Mouse (Mus musculus) stomach, postnatal 0 days (tissue): ENCODE measurements at regions not wholly inside any gene's neighbourhood (a gene's known extent, or its start where the extent isn't known, plus 50 kb on each side); places are given as distances from the start of the nearest gene placed in this dataset.
A peak's percentile ranks its signal among the peaks of the same experiment; 100 is the strongest.

Source experiments
- ATAC-seq: fragments of 200-750 bp; cut with Nextera tagmentation; 2 replicates; pipeline ENCODE4 v1.8.0; 2017; ENCODE audit not compliant: low FRiP score, low TSS enrichment
- DNase-seq: peaks from one replicate; pipeline ENCODE4 v3.0.0-alpha.2; 2016; ENCODE audit warnings: low spot score
- H3K27ac ChIP-seq: fragments of 300-500 bp; sonication (generic); replicated peaks from 2 replicates; pipeline ENCODE4 v1.5.1; 2014; ENCODE audit warnings: mild to moderate bottlenecking, control low read depth
- H3K27me3 ChIP-seq: fragments of 300-500 bp; sonication (generic); 2 replicates; pipeline ENCODE4 v1.6.1; 2014; ENCODE audit warnings: low read length; ENCODE audit not compliant: control insufficient read depth, insufficient read depth
- H3K36me3 ChIP-seq: fragments of 300-500 bp; sonication (generic); 2 replicates; pipeline ENCODE4 v1.6.1; 2014; ENCODE audit warnings: low read length, mixed read lengths; ENCODE audit not compliant: control insufficient read depth, insufficient read depth
- H3K4me1 ChIP-seq: fragments of 300-500 bp; sonication (generic); replicated peaks from 2 replicates; pipeline ENCODE4 v1.6.1; 2014; ENCODE audit warnings: antibody characterized with exemption; ENCODE audit not compliant: control insufficient read depth, insufficient read depth
- H3K4me2 ChIP-seq: fragments of 300-500 bp; sonication (generic); replicated peaks from 2 replicates; pipeline ENCODE4 v1.6.1; 2014; ENCODE audit warnings: low read depth, mild to moderate bottlenecking, control low read depth, moderate library complexity
- H3K4me3 ChIP-seq: fragments of 300-500 bp; sonication (generic); 2 replicates; pipeline ENCODE4 v1.5.1; 2014; ENCODE audit warnings: low read depth, low read length, control low read depth
- H3K9ac ChIP-seq: fragments of 300-500 bp; sonication (generic); 2 replicates; pipeline ENCODE4 v1.6.1; 2014; ENCODE audit warnings: mild to moderate bottlenecking, low read length, control low read depth, mixed read lengths
- H3K9me3 ChIP-seq: fragments of 300-500 bp; sonication (generic); 2 replicates; pipeline ENCODE4 v1.6.1; 2016; ENCODE audit warnings: low read length; ENCODE audit not compliant: control insufficient read depth
- CTCF ChIP-seq: IDR thresholded peaks from 2 replicates; pipeline ENCODE4 v1.5.1; 2016; ENCODE audit warnings: antibody characterized with exemption, low read depth, mild to moderate bottlenecking, moderate library complexity
- EP300 ChIP-seq: optimal IDR thresholded peaks from 2 replicates; pipeline ENCODE3; 2016; ENCODE audit warnings: antibody characterized with exemption
- WGBS: fragments of 180-500 bp; shearing (Covaris S2); extraction: QIAGEN DNeasy Blood & Tissue Kit; methylation state at CpG from one replicate; pipeline ENCODE4 v1.1.7; 2014; 5-methylcytosine and 5-hydroxymethylcytosine counted together

DNA sequence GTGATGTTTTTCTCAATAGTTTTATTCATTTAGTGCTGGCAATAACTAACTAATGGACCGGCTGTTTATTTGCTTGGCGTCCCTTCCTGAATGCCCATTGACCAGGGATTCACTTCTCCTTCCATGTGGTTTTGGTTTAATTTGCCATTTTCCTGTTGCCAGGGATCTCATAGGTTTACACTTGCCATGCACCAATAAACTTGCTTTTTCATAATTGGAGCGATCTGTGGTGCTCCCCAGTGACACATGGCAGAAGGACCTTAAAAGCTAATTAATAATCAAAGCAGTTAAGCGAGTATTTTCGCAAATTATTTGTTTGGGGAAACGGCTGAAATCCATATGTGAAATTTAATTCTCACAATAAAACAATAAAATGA, 245.2 kb upstream of the Itga1 start:
- 48% methylated on average over 6 of the region's 6 CpGs for WGBS
- peak overlapping the region; percentile 44 for H3K4me2 ChIP-seq
- no peak for TF ChIP-seq CTCF

DNA sequence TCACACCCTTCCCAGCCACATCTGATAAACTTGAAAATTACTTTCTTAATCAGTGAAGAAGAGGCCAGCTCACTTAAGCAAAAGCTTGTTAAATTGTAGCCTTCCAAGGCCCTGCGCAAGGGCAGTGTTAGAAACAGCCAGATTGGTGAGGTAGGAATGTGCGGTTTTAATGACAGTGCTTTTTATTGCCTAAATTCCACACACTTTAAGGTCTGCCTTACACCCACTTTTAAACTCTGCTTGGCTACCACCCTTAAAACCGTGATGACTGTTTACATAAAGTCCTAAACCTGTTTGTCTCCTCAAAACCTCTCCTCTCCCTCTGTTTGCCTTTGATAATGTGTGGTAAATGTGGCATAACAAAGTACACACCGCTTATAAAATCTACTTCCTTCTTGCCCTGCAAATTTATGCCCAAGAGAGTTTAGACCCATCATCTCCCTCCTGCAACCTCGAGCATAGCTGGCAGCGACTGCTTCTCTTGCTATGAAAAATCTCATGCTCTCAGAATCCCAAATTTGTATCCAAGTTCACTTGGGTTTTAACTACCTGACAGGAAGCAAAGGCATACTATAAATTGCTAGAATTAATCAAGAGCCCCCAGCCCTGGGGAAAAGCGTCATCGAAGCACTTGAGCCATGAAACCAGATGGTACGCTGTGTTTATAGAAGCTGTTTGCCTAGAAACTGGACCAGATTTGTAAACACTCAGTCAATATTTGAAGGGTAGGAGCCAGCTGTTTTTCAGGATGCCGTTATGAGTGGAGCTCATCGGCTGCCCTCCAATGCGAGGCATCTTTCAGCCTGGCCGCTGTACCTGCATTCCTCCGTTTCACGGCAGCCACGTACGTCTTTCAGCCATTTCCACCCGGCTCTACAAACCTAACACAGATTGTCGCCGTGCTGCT, 244.6 kb upstream of the Itga1 start:
- no peaks in the 10 kb centered on the region for H3K36me3 ChIP-seq
- TF ChIP-seq EP300 (no peak), CTCF (no peak)
- 16% methylated on average over 20 of the region's 20 CpGs for WGBS

More for the DNA sequence above, 245.2 kb upstream of the Itga1 start:
- ATAC-seq (no peak), DNase-seq (no peak)
- no peaks in the 10 kb centered on the region for H3K4me1 ChIP-seq
- no peak overlapping the region for H3K27ac ChIP-seq
- no peaks in the 10 kb centered on the region for H3K36me3 ChIP-seq
- no peak overlapping the region for H3K9ac ChIP-seq
- no peak overlapping the region; the same call in 1 of the 2 replicates for H3K4me3 ChIP-seq
- no peaks in the 10 kb centered on the region for H3K9me3 ChIP-seq
- no peaks in the 10 kb centered on the region for H3K27me3 ChIP-seq

DNA sequence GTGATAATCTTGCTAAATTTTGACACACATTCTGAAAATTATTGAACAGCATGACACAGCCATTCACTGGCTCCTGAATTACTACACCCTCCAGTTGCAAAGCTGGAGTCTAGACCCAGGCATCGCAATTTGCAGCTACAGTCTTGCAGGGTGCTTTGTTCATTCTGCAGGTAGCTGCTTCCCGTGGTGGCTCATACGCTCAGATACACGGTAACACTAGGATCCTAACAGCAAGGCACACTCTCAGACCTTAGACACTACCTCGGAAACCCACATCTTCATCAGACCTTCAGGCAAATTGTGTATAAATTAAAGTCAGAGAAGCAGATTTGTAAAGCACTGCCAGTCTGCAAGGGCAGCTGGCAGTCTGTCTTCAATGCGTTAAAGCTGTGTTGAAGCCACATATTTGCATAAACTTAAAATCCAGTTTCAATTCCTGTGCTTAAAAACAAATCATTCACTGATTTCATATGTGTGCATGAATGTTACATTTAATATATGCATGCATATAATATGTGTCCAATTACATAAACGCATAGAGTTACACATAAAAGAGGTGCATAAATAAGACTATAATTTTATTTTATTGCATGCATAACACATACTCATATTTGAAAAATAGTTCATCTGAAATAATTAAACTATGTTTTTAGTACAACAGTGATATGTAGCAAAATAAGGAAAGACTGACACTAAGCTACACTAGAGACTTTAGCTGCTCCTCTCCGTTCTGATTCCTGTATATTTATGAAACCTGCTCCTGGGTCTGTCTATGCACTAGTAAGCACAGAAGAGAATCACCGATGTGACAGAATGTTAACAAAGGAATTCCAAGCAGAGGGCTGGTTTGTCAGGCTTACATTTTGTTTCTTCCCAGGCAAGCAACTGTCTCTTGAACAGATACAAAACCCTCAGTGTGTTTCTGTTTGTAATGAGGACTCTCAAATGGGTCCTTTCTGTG, 227.5 kb upstream of the Itga1 start:
- H3K9me3 ChIP-seq: no peaks in the 10 kb centered on the region
- no peaks in the 10 kb centered on the region for H3K27me3 ChIP-seq
- TF ChIP-seq CTCF (no peak), EP300 (no peak)
- no peak overlapping the region for H3K4me3 ChIP-seq
- no peak overlapping the region for H3K27ac ChIP-seq
- ATAC-seq (no peak), DNase-seq (no peak)
- WGBS: 71% methylated on average over 9 of the region's 9 CpGs
- H3K36me3 ChIP-seq: no peaks in the 10 kb centered on the region
- no peak overlapping the region for H3K4me2 ChIP-seq
- H3K4me1 ChIP-seq: no peaks in the 10 kb centered on the region
- H3K9ac ChIP-seq: no peak overlapping the region

More for the DNA sequence above, 244.6 kb upstream of the Itga1 start:
- Histone ChIP-seq H3K4me3 (no peak overlapping the region; the same call in 1 of the 2 replicates), H3K27me3 (no peaks in the 10 kb centered on the region), H3K4me1 (no peaks in the 10 kb centered on the region), H3K27ac (no peak overlapping the region), H3K9me3 (no peaks in the 10 kb centered on the region), H3K9ac (no peak overlapping the region), H3K4me2 (peak overlapping the region; percentile 44)
- peak; percentile 15 for DNase-seq
- ATAC-seq: peak; percentile 53; the same call in 1 of the 2 replicates

DNA sequence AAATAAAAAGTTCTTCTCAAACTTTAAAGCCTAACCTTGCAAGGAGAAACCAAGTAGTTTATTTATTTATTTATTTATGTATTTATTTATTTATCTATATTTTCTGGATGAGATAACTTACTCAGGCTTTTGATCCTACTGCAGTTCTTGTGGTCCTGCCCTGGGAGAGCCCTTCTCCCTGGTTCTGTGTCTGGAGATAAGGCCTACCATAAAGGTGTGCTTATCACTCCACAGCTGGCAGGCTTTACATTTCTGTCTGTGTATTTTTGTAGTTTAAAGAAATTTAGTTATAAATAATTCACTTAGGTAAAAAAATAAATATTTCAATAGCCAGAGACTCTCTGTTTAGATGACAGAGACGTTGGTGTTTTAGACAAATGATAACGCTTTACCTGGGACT, 224.5 kb upstream of the Itga1 start:
- H3K27me3 ChIP-seq: no peaks in the 10 kb centered on the region
- H3K9ac ChIP-seq: no peak overlapping the region
- H3K36me3 ChIP-seq: no peaks in the 10 kb centered on the region
- no peak overlapping the region for H3K4me3 ChIP-seq
- DNase-seq (no peak), ATAC-seq (no peak)
- H3K4me2 ChIP-seq: no peak overlapping the region
- H3K27ac ChIP-seq: no peak overlapping the region
- TF ChIP-seq EP300: no peak
- no peak for TF ChIP-seq CTCF
- 72% methylated on average over 2 of the region's 2 CpGs for WGBS
- H3K4me1 ChIP-seq: no peaks in the 10 kb centered on the region
- no peaks in the 10 kb centered on the region for H3K9me3 ChIP-seq

- Histone ChIP-seq H3K4me3 (no peak overlapping the region), H3K36me3 (no peaks in the 10 kb centered on the region), H3K9me3 (no peaks in the 10 kb centered on the region), H3K27ac (no peak overlapping the region), H3K4me2 (no peak overlapping the region), H3K27me3 (no peaks in the 10 kb centered on the region), H3K4me1 (no peaks in the 10 kb centered on the region), H3K9ac (no peak overlapping the region)
- DNase-seq: no peak
- ATAC-seq: no peak
- 74% methylated on average over 3 of the region's 3 CpGs for WGBS
- TF ChIP-seq EP300: no peak
- no peak for TF ChIP-seq CTCF
Observed at GRCm38 (mm10) chr13:115316681-115317080, 214.9 kb upstream of the Itga1 start.
